Mouse (Mus musculus) liver, embryonic 14.5 days (tissue): Measurements from ENCODE around the gene Fgf18. TPM values are rescaled to one million over a fixed set of nuclear protein-coding genes. Genes with fewer than 3 reads are reported as not detected.

Source experiments
- ATAC-seq: fragments of 200-750 bp; cut with Nextera tagmentation; 2 replicates; pipeline ENCODE4 v1.8.0; 2017; ENCODE audit warnings: moderate number of reproducible peaks, mild to moderate bottlenecking, moderate library complexity; ENCODE audit not compliant: insufficient read depth
- DNase-seq, 3 experiments: peaks; one replicate each; pipeline ENCODE4 v3.0.0-alpha.2; 2012 to 2013; ENCODE audit warnings: low read depth in 3 of 3, low spot score in 3 of 3
- H3K27ac ChIP-seq: fragments of 300-500 bp; sonication (generic); 2 replicates; pipeline ENCODE4 v1.5.1; 2014; ENCODE audit warnings: moderate library complexity, mild to moderate bottlenecking, control low read depth, inconsistent platforms
- H3K27me3 ChIP-seq: fragments of 300-500 bp; sonication (generic); 2 replicates; pipeline ENCODE4 v1.6.1; 2014; ENCODE audit warnings: mild to moderate bottlenecking, low read length, moderate library complexity; ENCODE audit not compliant: control insufficient read depth, insufficient read depth
- H3K36me3 ChIP-seq: fragments of 300-500 bp; sonication (generic); replicated peaks from 2 replicates; pipeline ENCODE4 v1.6.1; 2014; ENCODE audit warnings: low read depth; ENCODE audit not compliant: control insufficient read depth, insufficient read depth
- H3K4me1 ChIP-seq, 2 experiments: fragments of 200-500 bp in 1 of 2; fragments of 300-500 bp in 1 of 2; sonication (generic) in 1 of 2; replicated peaks; 2 replicates each; pipeline ENCODE4 v1.6.1; 2012 to 2014; ENCODE audit warnings: antibody characterized with exemption in 1 of 2, inconsistent platforms in 1 of 2, low read length in 1 of 2; ENCODE audit not compliant: control insufficient read depth in 2 of 2, insufficient read depth in 2 of 2
- H3K4me2 ChIP-seq: fragments of 300-500 bp; sonication (generic); 2 replicates; pipeline ENCODE4 v1.6.1; 2014; ENCODE audit warnings: low read depth, mild to moderate bottlenecking, control low read depth, moderate library complexity
- H3K4me3 ChIP-seq, 2 experiments: fragments of 200-500 bp in 1 of 2; fragments of 300-500 bp in 1 of 2; sonication (generic) in 1 of 2; 2 replicates each; pipeline ENCODE4 v1.5.1; 2012 to 2014; ENCODE audit warnings: low read depth in 2 of 2, low read length in 2 of 2, mild to moderate bottlenecking in 2 of 2, control low read depth in 1 of 2, inconsistent platforms in 1 of 2, moderate library complexity in 1 of 2; ENCODE audit not compliant: insufficient read depth in 1 of 2
- H3K9ac ChIP-seq: fragments of 300-500 bp; sonication (generic); replicated peaks from 2 replicates; pipeline ENCODE4 v1.6.1; 2014; ENCODE audit warnings: mild to moderate bottlenecking, control low read depth, moderate library complexity
- H3K9me3 ChIP-seq: fragments of 300-500 bp; sonication (generic); 2 replicates; pipeline ENCODE4 v1.6.1; 2016; ENCODE audit warnings: low read length, mixed read lengths; ENCODE audit not compliant: control insufficient read depth
- CTCF ChIP-seq: IDR thresholded peaks from 2 replicates; pipeline ENCODE4 v1.5.1; 2016; ENCODE audit warnings: antibody characterized with exemption, low read depth, control low read depth
- EP300 ChIP-seq: IDR thresholded peaks from 2 replicates; pipeline ENCODE4 v1.6.1; 2016; ENCODE audit warnings: antibody characterized with exemption, low read depth
- WGBS: fragments of 180-500 bp; shearing (Covaris S2); extraction: QIAGEN DNeasy Blood & Tissue Kit; methylation state at CpG from one replicate; pipeline ENCODE4 v1.1.7; 2014; ENCODE audit not compliant: insufficient replicate concordance; 5-methylcytosine and 5-hydroxymethylcytosine counted together
- polyA plus RNA-seq, 2 experiments: library from polyadenylated mRNA; depleted of rRNA in 1 of 2; stranded (reverse) in 1 of 2; unstranded in 1 of 2; fragments of >200 nt; fragmentation: Nextera tagmentation in 1 of 2; extraction: Ambion mirVana in 1 of 2; gene quantifications; 2 replicates each; pipeline versions ENCODE4 v1.2.1 to v1.2.3; 2012 to 2014

Gene Fgf18
- polyA plus RNA-seq, 2 experiments: 0.12 to 0.27 TPM

- no peaks in the 10 kb centered on the region for H3K9me3 ChIP-seq
- no peak for DNase-seq
- 41% methylated on average over 8 of the region's 8 CpGs for WGBS
- H3K9ac ChIP-seq: no peak overlapping the region
- H3K36me3 ChIP-seq: no peaks in the 10 kb centered on the region
- H3K4me2 ChIP-seq: no peak overlapping the region
- no peak overlapping the region for H3K27ac ChIP-seq
- no peak for ATAC-seq
- H3K4me3 ChIP-seq: no peak overlapping the region
- TF ChIP-seq EP300 (no peak), CTCF (no peak)
- H3K4me1 ChIP-seq: no peaks in the 10 kb centered on the region
- H3K27me3 ChIP-seq: no peaks in the 10 kb centered on the region
Observed at GRCm38 (mm10) chr11:33132619-33133338, 14.4 kb downstream of the Fgf18 start.

DNA sequence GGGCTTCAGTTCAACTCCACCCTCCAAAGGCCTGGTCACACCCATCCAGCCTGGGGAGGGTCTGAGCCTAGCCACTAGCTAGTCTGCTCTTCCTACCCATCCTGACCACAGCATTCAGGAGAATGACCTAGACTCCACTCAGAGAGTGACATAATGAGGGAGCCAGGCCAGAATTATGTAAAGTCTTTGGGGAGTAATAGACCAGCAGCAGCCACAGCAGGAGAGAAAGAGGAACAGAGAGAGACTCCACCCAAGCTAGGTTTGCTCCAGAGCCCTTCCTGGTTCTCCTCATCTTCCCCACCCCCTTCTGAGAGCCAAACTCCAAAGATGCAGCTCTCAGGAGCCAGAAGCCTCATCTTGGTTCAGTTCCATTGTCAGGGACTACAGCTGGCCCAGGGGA, 20.1 kb downstream of the Fgf18 start:
- TF ChIP-seq EP300 (no peak), CTCF (no peak)
- H3K36me3 ChIP-seq: no peaks in the 10 kb centered on the region
- H3K9me3 ChIP-seq: no peaks in the 10 kb centered on the region
- H3K4me3 ChIP-seq: no peak overlapping the region
- H3K27me3 ChIP-seq: peaks cover 13% of the 10 kb centered on the region
- H3K9ac ChIP-seq: no peak overlapping the region
- no peak overlapping the region for H3K27ac ChIP-seq
- DNase-seq (no peak), ATAC-seq (no peak)
- H3K4me2 ChIP-seq: no peak overlapping the region
- H3K4me1 ChIP-seq: no peaks in the 10 kb centered on the region

GRCm38 (mm10) chr11:33122575-33123268, 24.5 kb downstream of the Fgf18 start:
- Histone ChIP-seq H3K4me3 (peak overlapping the region in 1 of 2 experiments; percentile 16; a peak in 1 of 4 replicates), H3K4me1 (no peaks in the 10 kb centered on the region), H3K36me3 (no peaks in the 10 kb centered on the region), H3K4me2 (peak overlapping the region; percentile 45), H3K27ac (no peak overlapping the region), H3K27me3 (peaks cover 16% of the 10 kb centered on the region), H3K9me3 (no peaks in the 10 kb centered on the region), H3K9ac (no peak overlapping the region)
- WGBS: 3% methylated on average over 33 of the region's 37 CpGs
- DNase-seq (no peak), ATAC-seq (no peak)
- TF ChIP-seq CTCF: no peak
- TF ChIP-seq EP300: no peak

GRCm38 (mm10) chr11:33119556-33119955, 27.6 kb downstream of the Fgf18 start:
- no peak for DNase-seq
- peaks cover 16% of the 10 kb centered on the region for H3K27me3 ChIP-seq
- no peak for ATAC-seq
- 56% methylated on average over 8 of the region's 8 CpGs for WGBS
- H3K9me3 ChIP-seq: no peaks in the 10 kb centered on the region
- no peak overlapping the region for H3K4me2 ChIP-seq
- no peaks in the 10 kb centered on the region for H3K4me1 ChIP-seq
- no peak overlapping the region for H3K9ac ChIP-seq
- H3K4me3 ChIP-seq: no peak overlapping the region
- H3K27ac ChIP-seq: no peak overlapping the region
- TF ChIP-seq EP300 (no peak), CTCF (no peak)
- H3K36me3 ChIP-seq: no peaks in the 10 kb centered on the region

DNA sequence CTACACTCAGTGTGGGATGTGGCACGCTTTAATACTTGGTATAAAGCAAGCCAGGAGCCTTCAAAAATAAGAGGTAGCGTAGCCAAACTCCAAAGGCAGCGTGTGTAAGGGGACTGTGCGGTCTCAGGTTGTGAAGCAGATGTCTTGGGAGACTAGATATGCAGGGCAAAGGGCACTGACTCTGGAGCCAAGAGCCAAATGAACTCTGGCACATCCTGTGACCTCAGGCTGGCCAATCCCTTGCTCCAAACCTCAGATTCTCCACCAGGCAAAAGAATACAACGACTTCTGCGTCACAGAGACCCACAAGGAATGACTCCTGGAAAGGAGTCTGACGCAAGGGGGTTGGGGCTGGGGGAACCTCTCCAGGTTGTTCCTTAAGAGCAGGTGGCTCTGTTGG, 28.1 kb downstream of the Fgf18 start:
- no peaks in the 10 kb centered on the region for H3K36me3 ChIP-seq
- no peak overlapping the region for H3K9ac ChIP-seq
- H3K27me3 ChIP-seq: peaks cover 16% of the 10 kb centered on the region
- ATAC-seq (no peak), DNase-seq (no peak)
- H3K4me1 ChIP-seq: no peaks in the 10 kb centered on the region
- 56% methylated on average over 7 of the region's 7 CpGs for WGBS
- no peak overlapping the region for H3K4me2 ChIP-seq
- no peak overlapping the region for H3K4me3 ChIP-seq
- H3K9me3 ChIP-seq: no peaks in the 10 kb centered on the region
- no peak for TF ChIP-seq CTCF
- no peak for TF ChIP-seq EP300
- H3K27ac ChIP-seq: no peak overlapping the region
